In the genomic region with DNA sequence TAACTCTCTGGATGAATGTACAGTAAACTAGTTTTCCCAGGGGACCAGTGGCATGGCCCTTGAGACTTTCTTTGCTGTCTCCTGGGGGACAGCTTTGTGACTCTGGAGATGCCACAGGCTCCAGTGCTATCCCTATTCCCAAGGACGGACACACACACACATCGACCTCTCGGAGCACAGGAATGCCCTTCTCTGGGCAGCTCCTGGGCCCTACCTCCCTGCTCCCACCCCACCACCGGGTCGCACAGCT, we compare ENCODE assay signal across 8 mouse cellular contexts. TPM values are rescaled to one million over a fixed set of nuclear protein-coding genes. Genes with fewer than 3 reads are reported as not detected.
A peak's percentile ranks its signal among the peaks of the same experiment; 100 is the strongest.
DNase-seq lines count a peak whose midpoint lies in the region; ATAC-seq and TF ChIP-seq lines count a peak whose summit lies in the region.

No protein-coding gene starts in this region.

- H3K4me3 ChIP-seq in cerebellum, adult 2 months (replicated peaks; ENCODE audit: insufficient read depth, low read depth, low read length): peak overlapping the region; percentile 65
- peak overlapping the region; percentile 65 for H3K4me3 ChIP-seq in neural tube, embryonic 11.5 days (ENCODE audit: low read depth, low read length)
- H3K4me3 ChIP-seq in limb, embryonic 14.5 days (replicated peaks; ENCODE audit: low read length): peak overlapping the region; percentile 61
- H3K4me3 ChIP-seq in stomach, embryonic 15.5 days (replicated peaks): peak overlapping the region; percentile 82

- no peak overlapping the region for H3K27ac ChIP-seq in cerebellum, adult 2 months (ENCODE audit: insufficient read depth, low read length)
- H3K27ac ChIP-seq in neural tube, embryonic 11.5 days (ENCODE audit: low read depth, low read length): peak overlapping the region; percentile 90; the same call in 1 of the 2 replicates
- peak overlapping the region; percentile 84 for H3K27ac ChIP-seq in limb, embryonic 14.5 days (replicated peaks; ENCODE audit: low read depth, low read length)
- peak overlapping the region; percentile 94 for H3K27ac ChIP-seq in stomach, embryonic 15.5 days

- ATAC-seq in neural tube, embryonic 11.5 days (ENCODE audit: insufficient read depth, low FRiP score, low TSS enrichment): peak; percentile 91
- ATAC-seq in limb, embryonic 14.5 days (ENCODE audit: low FRiP score, low read depth): no peak; the same call in 1 of the 2 replicates
- ATAC-seq in stomach, embryonic 15.5 days (ENCODE audit: insufficient read depth, low FRiP score, low read depth): peak; percentile 81; the same call in 1 of the 2 replicates

- no peaks in the 10 kb centered on the region for H3K27me3 ChIP-seq in cerebellum, adult 2 months (ENCODE audit: control insufficient read depth, insufficient read depth, low read length)
- H3K27me3 ChIP-seq in neural tube, embryonic 11.5 days (ENCODE audit: control insufficient read depth, insufficient read depth, low read length): no peaks in the 10 kb centered on the region
- no peaks in the 10 kb centered on the region for H3K27me3 ChIP-seq in limb, embryonic 14.5 days (ENCODE audit: control insufficient read depth, insufficient read depth, low read length)
- H3K27me3 ChIP-seq in stomach, embryonic 15.5 days (replicated peaks): no peaks in the 10 kb centered on the region

- no peaks in the 10 kb centered on the region for H3K9me3 ChIP-seq in neural tube, embryonic 11.5 days (ENCODE audit: control insufficient read depth, low read length)
- no peaks in the 10 kb centered on the region for H3K9me3 ChIP-seq in limb, embryonic 14.5 days (ENCODE audit: control insufficient read depth, low read length)
- H3K9me3 ChIP-seq in stomach, embryonic 15.5 days: no peaks in the 10 kb centered on the region

- DNase-seq in cerebellum, adult 2 months: no peak
- no peak for DNase-seq in cerebellum, postnatal 14 days
- DNase-seq in neural tube, embryonic 11.5 days (ENCODE audit: low spot score): no peak
- no peak for DNase-seq in neural tube, embryonic 10.5 days (ENCODE audit: extremely low spot score, low spot score)
- no peak for DNase-seq in limb, embryonic 14.5 days (ENCODE audit: low spot score)
- DNase-seq in thymus, postnatal 4 days: no peak
- no peak for DNase-seq in natural killer cell, adult 2 months (ENCODE audit: low spot score in 2 of 2)

- no peaks in the 10 kb centered on the region for H3K4me1 ChIP-seq in cerebellum, adult 2 months (ENCODE audit: control insufficient read depth, insufficient read depth, low read length)
- 0 out of 2 replicates have a peak, but pooled peaks cover 5% of the 10 kb centered on the region for H3K4me1 ChIP-seq in neural tube, embryonic 11.5 days (ENCODE audit: control insufficient read depth, insufficient read depth, low read length)
- H3K4me1 ChIP-seq in limb, embryonic 14.5 days (ENCODE audit: control insufficient read depth, insufficient read depth, low read length): peaks cover 8% of the 10 kb centered on the region; the same call in 1 of the 2 replicates
- peaks cover 4% of the 10 kb centered on the region; the same call in 1 of the 2 replicates for H3K4me1 ChIP-seq in stomach, embryonic 15.5 days

- under 1% methylated on average over 5 of the region's 5 CpGs for WGBS in cerebellum, adult 2 months
- WGBS in neural tube, embryonic 11.5 days: 0% methylated on average over 5 of the region's 5 CpGs
- WGBS in limb, embryonic 14.5 days: 1% methylated on average over 5 of the region's 5 CpGs
- WGBS in stomach, embryonic 15.5 days: 0% methylated on average over 5 of the region's 5 CpGs

- no peak for TF ChIP-seq POLR2A in cerebellum, adult 2 months (IDR thresholded peaks at IDR 0.05; ENCODE audit: borderline replicate concordance, insufficient read depth, low read length)
- no peak for TF ChIP-seq POLR2A in limb, embryonic 14.5 days (IDR thresholded peaks at IDR 0.05; ENCODE audit: borderline replicate concordance, extremely low read depth, insufficient read depth, insufficient read length)

- H3K9ac ChIP-seq in neural tube, embryonic 11.5 days (ENCODE audit: low read length): peak overlapping the region; percentile 93
- peak overlapping the region; percentile 87 for H3K9ac ChIP-seq in limb, embryonic 14.5 days (ENCODE audit: low read depth, low read length, severe bottlenecking)
- H3K9ac ChIP-seq in stomach, embryonic 15.5 days: peak overlapping the region; percentile 74

- no peak for TF ChIP-seq CTCF in cerebellum, adult 2 months (IDR thresholded peaks at IDR 0.05; ENCODE audit: borderline replicate concordance, insufficient read depth, low read depth, low read length)

- H3K4me2 ChIP-seq in neural tube, embryonic 11.5 days (ENCODE audit: low read depth): peak overlapping the region; percentile 57
- peak overlapping the region; percentile 78 for H3K4me2 ChIP-seq in limb, embryonic 14.5 days (replicated peaks; ENCODE audit: low read depth, low read length, severe bottlenecking)
- peak overlapping the region; percentile 72 for H3K4me2 ChIP-seq in stomach, embryonic 15.5 days

- H3K36me3 ChIP-seq in neural tube, embryonic 11.5 days (ENCODE audit: control insufficient read depth, insufficient read depth, low read length): no peaks in the 10 kb centered on the region; the same call in 1 of the 2 replicates
- peaks cover 3% of the 10 kb centered on the region; the same call in 1 of the 2 replicates for H3K36me3 ChIP-seq in limb, embryonic 14.5 days (ENCODE audit: control insufficient read depth, insufficient read depth, low read length)
- no peaks in the 10 kb centered on the region for H3K36me3 ChIP-seq in stomach, embryonic 15.5 days

RNA-seq across cellular contexts. Expression of a gene that starts 1.0 kb away (rescaled TPM):
- polyA plus RNA-seq in cerebellum, adult 2 months (2012; rRNA removed): 17.2 and 17.8 TPM in 2 replicates
- 70.5 and 71.5 TPM in 2 replicates for polyA plus RNA-seq in neural tube, embryonic 11.5 days (2014; fragmentation: Nextera tagmentation; extraction: Ambion mirVana)
- 10.2 and 10.5 TPM in 2 replicates for polyA plus RNA-seq in limb, embryonic 14.5 days (2012; rRNA removed)
- 34.0 and 39.6 TPM in 2 replicates for polyA plus RNA-seq in limb, embryonic 14.5 days (2014; fragmentation: Nextera tagmentation; extraction: Ambion mirVana)
- 73.1 and 76.7 TPM in 2 replicates for polyA plus RNA-seq in stomach, embryonic 15.5 days (2015; fragmentation: Nextera tagmentation; extraction: Ambion mirVana)
